Mouse (Mus musculus) forebrain, embryonic 11.5 days (tissue): ENCODE measurements at regions not wholly inside any gene's neighbourhood (a gene's known extent, or its start where the extent isn't known, plus 50 kb on each side); places are given as distances from the start of the nearest gene placed in this dataset.

ENCODE experiments used
- ATAC-seq: fragments of 200-750 bp; cut with Nextera tagmentation; replicated peaks from 2 replicates; pipeline ENCODE4 v1.8.0; 2017; ENCODE audit warnings: moderate TSS enrichment; ENCODE audit not compliant: low FRiP score
- DNase-seq: peaks from one replicate; pipeline ENCODE4 v3.0.0-alpha.2; 2017; ENCODE audit warnings: low spot score
- H3K27ac ChIP-seq: fragments of 300-500 bp; sonication (generic); 2 replicates; pipeline ENCODE4 v1.5.1; 2014; ENCODE audit warnings: low read depth, low read length
- H3K27me3 ChIP-seq: fragments of 300-500 bp; sonication (generic); 2 replicates; pipeline ENCODE4 v1.6.1; 2014; ENCODE audit warnings: mild to moderate bottlenecking, low read length, mixed read lengths; ENCODE audit not compliant: control insufficient read depth, insufficient read depth
- H3K36me3 ChIP-seq: fragments of 300-500 bp; sonication (generic); 2 replicates; pipeline ENCODE4 v1.6.1; 2014; ENCODE audit warnings: mild to moderate bottlenecking, low read length, moderate library complexity, mixed read lengths; ENCODE audit not compliant: control insufficient read depth, insufficient read depth
- H3K4me1 ChIP-seq: fragments of 300-500 bp; sonication (generic); replicated peaks from 2 replicates; pipeline ENCODE4 v1.6.1; 2014; ENCODE audit warnings: low read length, mixed read lengths; ENCODE audit not compliant: control insufficient read depth, insufficient read depth
- H3K4me2 ChIP-seq: fragments of 300-500 bp; sonication (generic); 2 replicates; pipeline ENCODE4 v1.6.1; 2014; ENCODE audit warnings: low read depth, mild to moderate bottlenecking, low read length, moderate library complexity, mixed read lengths; ENCODE audit not compliant: severe bottlenecking
- H3K4me3 ChIP-seq: fragments of 300-500 bp; sonication (generic); 2 replicates; pipeline ENCODE4 v1.5.1; 2014; ENCODE audit warnings: low read depth, low read length
- H3K9ac ChIP-seq: fragments of 300-500 bp; sonication (generic); 2 replicates; pipeline ENCODE4 v1.6.1; 2014; ENCODE audit warnings: low read length
- H3K9me3 ChIP-seq: fragments of 300-500 bp; sonication (generic); 2 replicates; pipeline ENCODE4 v1.6.1; 2016; ENCODE audit warnings: low read length, mixed read lengths; ENCODE audit not compliant: control insufficient read depth
- WGBS: fragments of 180-500 bp; shearing (Covaris S2); extraction: QIAGEN DNeasy Blood & Tissue Kit; methylation state at CpG from one replicate; pipeline ENCODE4 v1.1.7; 2014; 5-methylcytosine and 5-hydroxymethylcytosine counted together

DNA sequence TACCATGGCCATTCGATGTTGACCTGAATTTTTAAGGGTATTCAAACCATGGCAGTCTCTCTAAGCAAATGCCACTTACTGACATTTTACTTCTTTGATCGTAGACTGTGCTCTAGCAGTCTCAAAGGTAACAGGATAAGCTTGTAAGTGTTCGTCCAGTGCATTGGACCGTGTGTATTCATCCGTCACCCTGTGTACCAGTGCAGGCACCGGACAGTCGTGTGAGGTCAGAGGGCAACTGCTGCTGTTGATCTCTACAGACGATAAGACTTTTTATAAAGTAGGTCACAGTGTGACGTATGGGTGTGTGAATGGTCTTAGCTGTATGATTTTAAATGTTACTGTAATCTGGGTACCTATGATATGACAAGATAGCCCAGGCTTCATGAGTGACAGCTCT, 74.5 kb upstream of the Peli2 start:
- no peak overlapping the region for H3K4me2 ChIP-seq
- H3K4me3 ChIP-seq = no peak overlapping the region
- 89% methylated on average over 9 of the region's 9 CpGs for WGBS
- H3K27me3 ChIP-seq = no peaks in the 10 kb centered on the region
- H3K36me3 ChIP-seq = no peaks in the 10 kb centered on the region
- DNase-seq (no peak), ATAC-seq (no peak)
- H3K4me1 ChIP-seq = no peaks in the 10 kb centered on the region
- H3K27ac ChIP-seq = no peak overlapping the region
- no peak overlapping the region for H3K9ac ChIP-seq
- no peaks in the 10 kb centered on the region for H3K9me3 ChIP-seq

DNA sequence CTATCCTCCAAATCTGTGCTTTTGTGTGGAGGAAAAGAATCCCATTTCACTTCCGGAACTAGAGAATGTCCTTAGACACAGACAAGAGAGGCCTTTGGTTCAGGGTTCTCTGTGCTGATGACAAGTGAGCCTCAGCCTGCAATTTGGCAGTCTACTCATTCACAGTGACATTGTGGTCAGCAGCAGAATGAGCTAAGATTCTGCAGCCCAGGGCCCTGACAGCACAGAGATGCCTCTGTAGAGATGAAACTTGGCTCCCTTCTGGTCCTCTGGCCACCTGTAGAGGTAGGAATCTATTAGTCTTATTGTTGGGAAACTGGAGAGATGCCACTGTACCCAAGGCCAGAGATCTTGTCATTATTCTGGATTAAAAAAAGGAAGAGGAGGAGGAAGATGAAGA, 73.8 kb upstream of the Peli2 start:
- Histone ChIP-seq H3K9ac (no peak overlapping the region), H3K36me3 (no peaks in the 10 kb centered on the region), H3K27me3 (no peaks in the 10 kb centered on the region), H3K4me1 (no peaks in the 10 kb centered on the region), H3K9me3 (no peaks in the 10 kb centered on the region), H3K4me2 (no peak overlapping the region), H3K27ac (no peak overlapping the region), H3K4me3 (no peak overlapping the region)
- ATAC-seq = no peak
- WGBS = 97% methylated on average over 1 of the region's 1 CpGs
- no peak for DNase-seq

DNA sequence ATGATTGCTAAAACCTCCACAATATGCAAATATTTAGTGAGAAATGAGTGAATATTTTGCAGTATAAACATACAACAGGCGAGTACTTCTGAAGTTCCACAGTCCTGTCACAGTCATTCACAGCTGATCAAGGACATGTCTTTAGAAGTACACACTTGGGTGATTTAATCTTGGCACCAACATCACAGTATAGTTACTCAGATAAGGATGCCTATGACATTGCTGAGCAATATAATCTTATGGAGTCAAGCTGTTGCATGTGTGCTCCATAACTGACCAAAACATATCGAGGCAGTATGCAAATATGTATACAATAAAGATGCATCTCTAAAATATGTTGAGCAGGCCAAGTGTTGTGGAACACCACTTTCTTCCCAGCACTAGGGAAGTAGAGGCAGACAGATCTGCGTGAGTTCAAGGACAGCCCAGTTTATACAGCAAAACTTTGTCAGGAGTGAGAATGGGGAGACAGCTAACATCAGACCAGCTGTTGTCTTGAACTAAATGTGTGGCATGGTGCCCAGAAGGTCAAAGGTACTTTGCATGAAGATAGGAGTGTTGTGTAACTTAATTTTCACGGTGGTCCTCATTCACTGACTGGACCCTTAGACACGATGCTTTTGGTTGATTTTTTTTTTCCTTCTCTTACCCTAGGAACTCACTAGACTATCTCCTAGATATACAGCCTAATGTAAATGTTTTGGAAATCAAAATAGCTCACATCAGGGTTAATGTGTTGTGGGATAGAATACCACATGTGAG, 70.7 kb upstream of the Peli2 start:
- ATAC-seq = no peak
- H3K36me3 ChIP-seq = no peaks in the 10 kb centered on the region
- H3K27me3 ChIP-seq = no peaks in the 10 kb centered on the region
- no peak overlapping the region for H3K9ac ChIP-seq
- no peak overlapping the region for H3K4me2 ChIP-seq
- H3K4me3 ChIP-seq = no peak overlapping the region
- H3K27ac ChIP-seq = no peak overlapping the region
- no peaks in the 10 kb centered on the region; the same call in 1 of the 2 replicates for H3K9me3 ChIP-seq
- no peaks in the 10 kb centered on the region for H3K4me1 ChIP-seq
- no peak for DNase-seq
- 91% methylated on average over 5 of the region's 5 CpGs for WGBS

DNA sequence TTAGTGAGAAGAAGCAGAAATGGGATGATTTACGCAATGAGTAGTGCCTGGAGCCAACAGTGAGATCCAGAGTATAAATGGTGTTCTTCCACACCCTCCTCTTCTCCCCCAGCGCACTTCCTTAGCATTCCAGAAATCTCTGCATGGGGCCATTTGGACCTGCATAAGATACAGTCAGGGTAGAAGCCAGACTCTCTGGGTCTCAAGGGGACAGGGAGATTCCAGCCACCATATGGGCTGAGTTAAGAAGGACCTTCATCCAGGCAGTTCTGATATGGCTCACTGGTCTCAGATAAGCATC, 70.2 kb upstream of the Peli2 start:
- 92% methylated on average over 2 of the region's 2 CpGs for WGBS
- Histone ChIP-seq H3K9me3 (no peaks in the 10 kb centered on the region; the same call in 1 of the 2 replicates), H3K4me3 (no peak overlapping the region), H3K27me3 (no peaks in the 10 kb centered on the region), H3K4me2 (no peak overlapping the region), H3K4me1 (no peaks in the 10 kb centered on the region), H3K27ac (no peak overlapping the region), H3K36me3 (no peaks in the 10 kb centered on the region), H3K9ac (no peak overlapping the region)
- ATAC-seq = no peak
- DNase-seq = no peak

DNA sequence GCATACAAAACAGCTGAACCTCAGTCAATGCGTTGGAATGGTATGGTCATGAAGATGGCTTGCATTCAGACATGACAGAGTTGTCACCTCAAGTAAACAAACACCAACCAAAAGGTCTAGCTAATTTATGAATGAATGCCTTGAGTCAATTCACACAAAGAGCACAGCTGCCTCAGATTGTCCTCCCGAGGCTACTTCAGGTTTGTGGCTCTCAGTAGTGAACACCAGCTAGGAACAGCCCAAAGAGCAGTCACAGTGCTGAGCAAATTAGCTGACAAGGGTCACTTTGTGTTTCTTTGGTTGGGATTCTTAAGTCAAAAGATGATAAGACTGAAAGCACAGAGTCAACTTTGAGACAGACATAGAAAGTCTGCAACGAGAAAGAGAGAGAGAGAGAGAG, 68.7 kb upstream of the Peli2 start:
- Histone ChIP-seq H3K36me3 (no peaks in the 10 kb centered on the region), H3K4me1 (no peaks in the 10 kb centered on the region), H3K27ac (no peak overlapping the region), H3K9ac (no peak overlapping the region), H3K4me3 (no peak overlapping the region), H3K9me3 (no peaks in the 10 kb centered on the region; the same call in 1 of the 2 replicates), H3K4me2 (no peak overlapping the region), H3K27me3 (no peaks in the 10 kb centered on the region)
- ATAC-seq = no peak
- 56% methylated on average over 3 of the region's 3 CpGs for WGBS
- DNase-seq = no peak

DNA sequence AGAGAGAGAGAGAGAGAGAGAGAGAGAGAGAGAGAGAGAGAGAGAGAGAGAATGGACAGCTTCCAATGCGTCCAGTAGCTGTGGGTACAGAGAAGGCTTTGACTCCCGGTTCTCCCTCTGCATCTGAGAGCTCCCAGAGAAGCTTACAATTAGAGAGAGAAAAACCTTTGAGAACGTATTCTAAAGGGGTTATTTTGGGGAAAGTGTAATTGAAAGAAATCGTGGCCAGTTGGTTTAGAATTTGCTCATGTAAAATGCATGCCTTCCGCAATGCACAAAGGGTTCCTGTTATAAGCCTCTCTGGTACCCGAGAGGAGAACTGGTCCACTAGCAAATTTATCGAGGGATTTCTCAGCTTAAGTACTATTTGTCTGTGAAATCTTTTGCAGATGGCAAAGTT, 68.2 kb upstream of the Peli2 start:
- WGBS = 48% methylated on average over 7 of the region's 7 CpGs
- Histone ChIP-seq H3K9me3 (no peaks in the 10 kb centered on the region; the same call in 1 of the 2 replicates), H3K36me3 (no peaks in the 10 kb centered on the region), H3K27me3 (no peaks in the 10 kb centered on the region), H3K9ac (no peak overlapping the region), H3K27ac (no peak overlapping the region), H3K4me3 (no peak overlapping the region), H3K4me1 (no peaks in the 10 kb centered on the region), H3K4me2 (no peak overlapping the region)
- no peak for DNase-seq
- no peak for ATAC-seq

DNA sequence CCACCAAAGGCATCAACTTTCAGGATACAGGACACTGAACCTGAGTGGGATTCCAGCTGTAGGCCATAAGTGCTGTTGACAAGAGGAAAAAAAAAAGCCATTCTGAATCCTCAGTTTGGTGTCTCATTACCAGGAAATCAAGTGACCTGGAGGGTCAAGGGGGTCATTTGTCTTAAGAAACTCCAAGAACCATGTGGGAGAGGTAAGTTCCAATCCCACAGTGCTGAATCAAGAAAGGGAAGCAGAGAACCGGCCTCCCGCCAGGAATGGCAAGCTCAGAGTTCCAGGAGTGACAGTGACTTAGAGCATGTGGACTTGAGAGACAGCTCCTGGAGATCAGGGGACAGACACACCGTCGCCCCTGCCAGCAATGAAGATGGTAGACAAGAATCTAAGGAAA, 67.5 kb upstream of the Peli2 start:
- Histone ChIP-seq H3K4me3 (no peak overlapping the region), H3K9me3 (no peaks in the 10 kb centered on the region; the same call in 1 of the 2 replicates), H3K27me3 (no peaks in the 10 kb centered on the region), H3K9ac (no peak overlapping the region), H3K4me1 (no peaks in the 10 kb centered on the region), H3K36me3 (no peaks in the 10 kb centered on the region), H3K4me2 (no peak overlapping the region), H3K27ac (no peak overlapping the region)
- WGBS = 68% methylated on average over 4 of the region's 4 CpGs
- DNase-seq = no peak
- no peak for ATAC-seq

DNA sequence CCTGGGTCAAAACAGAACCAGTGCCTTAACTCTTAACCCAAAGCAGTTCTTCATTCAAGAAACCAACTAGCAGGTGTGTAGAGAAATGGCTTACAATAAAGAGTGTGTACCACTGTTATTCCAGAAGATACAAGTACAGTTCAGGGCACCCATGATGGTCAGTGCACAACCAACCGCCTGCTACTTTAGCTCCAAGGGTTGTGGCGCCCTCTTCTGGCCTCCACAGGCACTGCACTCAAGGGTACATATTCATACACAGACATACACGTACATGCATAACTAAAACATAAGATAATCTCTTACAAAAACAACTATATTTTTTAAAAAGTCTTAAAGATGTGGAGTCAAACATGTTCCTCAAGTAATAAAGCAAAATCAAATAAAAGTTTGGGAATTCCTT, 65.9 kb upstream of the Peli2 start:
- 80% methylated on average over 3 of the region's 3 CpGs for WGBS
- ATAC-seq (no peak), DNase-seq (no peak)
- Histone ChIP-seq H3K9ac (no peak overlapping the region), H3K27ac (no peak overlapping the region), H3K4me2 (no peak overlapping the region), H3K4me3 (no peak overlapping the region), H3K36me3 (no peaks in the 10 kb centered on the region), H3K4me1 (no peaks in the 10 kb centered on the region), H3K9me3 (no peaks in the 10 kb centered on the region; the same call in 1 of the 2 replicates), H3K27me3 (no peaks in the 10 kb centered on the region)

DNA sequence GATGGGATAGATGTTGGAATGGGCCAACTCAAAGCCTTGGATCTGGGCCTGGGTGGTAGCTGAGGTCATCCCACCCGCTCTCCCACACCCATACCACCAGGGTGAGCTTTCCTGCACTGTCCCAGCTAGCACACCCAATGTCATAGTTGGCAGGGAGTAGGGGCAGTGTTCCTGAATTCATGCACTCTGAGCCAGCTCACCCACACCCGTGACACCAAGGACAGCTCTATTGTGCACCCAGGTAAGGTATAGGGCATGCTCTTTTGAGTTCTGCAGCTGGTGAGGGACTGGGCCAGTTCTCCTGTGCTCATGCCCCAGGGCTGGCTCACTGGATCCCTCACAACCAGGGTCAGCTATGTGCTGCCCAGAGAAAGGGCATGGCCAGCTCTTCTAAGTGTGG, 64.8 kb upstream of the Peli2 start:
- Histone ChIP-seq H3K4me3 (no peak overlapping the region), H3K27me3 (no peaks in the 10 kb centered on the region), H3K36me3 (no peaks in the 10 kb centered on the region), H3K4me2 (no peak overlapping the region), H3K9me3 (no peaks in the 10 kb centered on the region; the same call in 1 of the 2 replicates), H3K27ac (no peak overlapping the region), H3K9ac (no peak overlapping the region), H3K4me1 (no peaks in the 10 kb centered on the region)
- no peak for DNase-seq
- ATAC-seq = no peak
- 89% methylated on average over 2 of the region's 2 CpGs for WGBS
